Mouse (Mus musculus) cortical plate, adult 2 months (tissue): Measurements from ENCODE around the gene Dusp16.

Source experiments
- CTCF ChIP-seq: fragments of 200-500 bp; IDR thresholded peaks from 2 replicates; pipeline ENCODE4 v1.5.1; 2011; ENCODE audit warnings: mild to moderate bottlenecking, control low read depth, low read length; ENCODE audit not compliant: insufficient read depth; ENCODE audit errors: extremely low read depth
- POLR2A ChIP-seq: fragments of 200-500 bp; IDR thresholded peaks from 2 replicates; pipeline ENCODE4 v1.6.1; 2011; ENCODE audit warnings: mild to moderate bottlenecking, low read length, control low read depth; ENCODE audit not compliant: insufficient read depth; ENCODE audit errors: extremely low read depth

DNA sequence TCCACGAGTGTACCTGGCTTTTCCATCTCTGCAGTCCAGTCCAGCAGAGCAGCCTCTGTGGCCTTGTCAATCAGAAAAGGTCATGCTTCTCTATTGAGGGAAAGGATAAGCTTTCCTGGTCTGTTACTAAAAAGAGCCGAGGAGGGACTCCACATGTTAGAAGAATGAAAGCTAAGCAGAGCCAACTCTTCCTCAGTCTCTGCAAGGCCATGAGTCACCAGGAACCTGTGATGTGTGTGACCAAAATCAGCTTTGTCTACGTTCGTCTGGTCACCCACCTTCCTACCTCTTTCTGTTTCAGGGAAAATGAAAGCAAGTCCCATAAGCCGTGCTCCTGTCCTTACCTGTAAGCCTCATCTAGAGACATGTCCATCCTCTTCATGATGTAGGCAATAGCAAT is 72.3 kb downstream of the Dusp16 start:
- TF ChIP-seq POLR2A (no peak), CTCF (no peak)
